Mouse (Mus musculus) erythroblast, adult 5-6 weeks (primary cell): ENCODE data around the gene Trim46. TPM values are rescaled to one million over a fixed set of nuclear protein-coding genes. Genes with fewer than 3 reads are reported as not detected.

Source experiments
- ATAC-seq: replicated peaks from 2 replicates; pipeline ENCODE4 v1.8.0; 2016; ENCODE audit warnings: moderate number of reproducible peaks, mild to moderate bottlenecking, moderate TSS enrichment, inconsistent platforms; ENCODE audit not compliant: poor library complexity, low FRiP score, severe bottlenecking
- total RNA-seq, 2 experiments: library from RNA; stranded (forward) in 1 of 2; stranded (reverse) in 1 of 2; fragments of 150-400 nt in 1 of 2; fragments of 200-764, 138-1000 nt in 1 of 2; gene quantifications; 2 replicates each; pipeline versions ENCODE4 v1.2.3 to v1.2.4; 2015 to 2017; ENCODE audit warnings: low replicate concordance in 2 of 2

Gene Trim46
- total RNA-seq, 2 experiments from 2014 or later, result not detected

DNA sequence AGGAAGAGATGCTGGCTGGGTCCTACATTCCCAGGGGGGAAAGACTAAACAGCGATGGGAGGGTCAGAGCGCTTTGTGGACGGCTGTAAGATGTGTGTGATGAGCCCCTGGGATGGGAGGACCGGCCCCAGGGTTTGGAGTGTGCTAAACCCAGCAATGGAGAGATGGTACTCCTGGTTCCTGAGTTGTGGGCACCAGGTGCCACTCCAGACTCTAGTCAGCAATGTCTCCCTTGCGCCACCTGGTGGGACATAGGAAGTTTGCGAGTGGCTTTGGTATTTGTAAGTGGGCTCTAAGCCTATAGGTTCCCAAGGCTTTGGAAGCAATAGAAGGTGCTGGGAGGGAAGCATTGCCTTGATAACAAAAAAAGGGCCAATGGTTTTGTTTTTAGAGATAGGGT lies 30.3 kb downstream of the Trim46 start:
- ATAC-seq, result peak; percentile 69

DNA sequence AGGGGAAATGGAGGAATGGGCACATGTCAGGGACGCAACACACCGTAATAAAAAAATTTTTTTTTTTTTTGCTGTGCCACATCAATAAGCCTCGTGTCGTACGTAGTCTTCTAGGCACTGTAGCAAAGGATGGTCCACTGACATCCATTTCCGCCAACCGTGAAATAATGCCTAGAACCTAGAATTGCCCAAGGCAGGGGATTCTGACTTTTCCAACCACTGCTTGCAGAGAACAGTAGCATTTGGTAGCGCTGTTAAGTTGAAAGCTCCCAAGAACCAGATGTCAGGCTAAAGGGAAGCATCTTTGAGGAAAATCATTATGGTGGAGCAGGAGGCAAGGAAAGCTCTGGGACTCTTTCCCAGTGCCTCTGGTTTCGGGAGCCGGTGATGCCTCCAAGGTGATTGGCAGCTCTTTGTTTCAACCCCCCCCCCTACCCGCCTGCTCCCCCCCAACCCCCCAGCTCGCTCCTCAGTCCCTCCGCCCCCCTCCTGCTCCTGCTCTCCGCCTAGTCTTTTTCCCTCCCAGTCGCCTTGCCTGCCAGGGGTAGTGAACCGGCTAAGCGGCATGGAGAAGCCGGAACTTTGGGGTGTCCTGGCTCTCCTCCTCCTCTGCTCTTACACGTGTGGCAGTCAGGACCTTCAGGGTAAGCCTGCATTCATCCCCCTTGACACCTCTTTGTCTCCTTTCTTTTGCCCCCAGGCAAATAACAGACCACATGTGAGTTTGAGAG lies 31.3 kb downstream of the Trim46 start, which contains the start of gene Thbs3:
Gene Thbs3, plus strand, starts transcription at position 500 of the 731 bp plus-strand sequence.
- ATAC-seq, result no peak

DNA sequence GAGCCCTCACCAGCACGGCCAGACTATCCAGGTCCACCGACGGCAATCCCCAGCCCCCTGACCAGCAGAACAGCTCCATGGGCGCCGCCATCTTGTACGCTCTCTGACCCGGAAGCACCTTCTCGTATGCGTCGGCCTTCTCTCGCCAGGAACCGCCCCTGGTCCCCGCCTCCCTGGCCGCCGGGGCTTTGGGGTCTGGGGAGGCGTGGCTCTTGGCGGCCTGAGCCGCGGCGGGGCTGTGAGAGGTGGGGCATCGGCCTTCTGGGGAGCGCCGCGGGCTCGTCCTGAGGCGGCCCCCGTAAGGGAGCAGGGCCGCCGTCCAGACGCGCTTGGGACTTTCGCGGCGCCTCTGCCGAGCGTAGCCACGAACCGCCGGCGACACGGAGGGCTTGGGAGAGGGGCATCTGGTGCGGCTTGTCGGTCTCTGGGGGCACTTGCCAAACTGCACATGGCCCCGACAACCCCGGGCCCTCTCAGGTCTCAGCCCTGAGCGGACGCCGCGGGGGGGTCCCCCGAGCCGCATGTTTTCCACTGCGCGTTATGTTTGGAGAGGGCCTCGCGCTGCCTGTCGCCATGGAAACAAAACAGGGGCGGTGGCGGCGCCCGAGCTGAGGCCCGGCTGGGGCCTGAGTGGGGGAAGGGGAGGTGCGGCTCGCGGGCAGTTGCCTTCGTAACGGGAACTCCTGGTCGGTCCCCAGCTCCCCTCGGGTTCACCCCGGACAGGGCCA lies 32.1 kb downstream of the Trim46 start:
- ATAC-seq, result peak; percentile 90

DNA sequence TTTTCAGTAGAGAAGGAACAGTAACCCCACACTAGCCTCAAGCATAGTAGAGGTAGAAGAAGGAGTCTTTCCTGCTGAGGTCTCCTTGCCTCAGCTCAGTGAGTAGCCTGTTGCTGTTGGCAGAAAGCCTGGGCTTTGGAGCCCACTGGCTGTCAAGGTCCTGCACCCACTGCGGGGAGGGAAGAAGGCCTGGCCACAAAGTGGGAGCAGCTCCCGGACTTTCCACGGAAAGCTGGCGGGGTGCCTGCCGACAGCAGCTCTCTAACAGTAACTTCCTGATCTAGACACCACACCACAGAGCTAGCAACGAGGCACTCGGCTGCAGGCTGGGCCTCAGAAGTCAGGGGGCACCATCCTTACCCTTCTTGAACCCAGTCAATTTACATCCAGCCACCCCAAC lies 35.4 kb downstream of the Trim46 start:
- ATAC-seq, result no peak

DNA sequence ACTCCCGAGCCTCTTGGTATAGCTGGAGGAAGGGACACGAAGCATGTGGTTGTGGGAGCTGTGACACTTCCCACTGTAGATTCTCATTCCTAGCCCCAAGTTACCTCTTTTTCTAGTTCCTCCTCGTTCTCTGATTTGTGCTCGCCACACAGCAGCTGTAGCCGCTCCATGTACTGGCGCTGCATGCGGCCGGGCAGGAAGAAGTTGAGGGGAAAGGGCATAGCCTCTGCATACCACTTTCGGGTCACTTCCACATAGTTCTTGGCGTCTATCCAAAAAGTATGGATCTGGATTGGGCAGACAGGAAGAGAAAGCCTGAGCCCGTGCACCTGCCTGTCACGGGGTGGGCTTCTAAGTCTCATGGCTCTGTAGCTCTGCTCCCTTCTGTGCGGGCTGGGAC lies 35.9 kb downstream of the Trim46 start:
- ATAC-seq, result no peak

DNA sequence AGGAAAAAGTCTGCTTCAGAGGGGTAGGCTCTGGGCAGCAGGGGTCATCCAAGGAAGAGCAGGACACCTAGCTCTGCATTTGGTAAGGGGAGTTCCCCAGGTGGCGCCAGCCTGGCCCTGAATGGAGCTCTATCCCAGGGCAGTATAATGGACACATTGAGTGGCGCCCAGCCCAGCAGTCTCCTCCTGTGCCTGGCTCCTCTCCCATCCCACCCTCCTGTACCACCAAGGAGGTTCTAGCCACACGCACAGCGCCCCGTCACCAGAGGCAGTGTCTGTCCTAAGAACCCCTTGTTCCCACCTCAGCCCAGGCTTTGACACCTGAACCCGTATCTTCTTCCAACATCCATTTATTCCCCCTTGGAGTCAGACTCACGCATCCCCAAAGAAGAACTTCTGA lies 36.4 kb downstream of the Trim46 start:
- no peak for ATAC-seq

DNA sequence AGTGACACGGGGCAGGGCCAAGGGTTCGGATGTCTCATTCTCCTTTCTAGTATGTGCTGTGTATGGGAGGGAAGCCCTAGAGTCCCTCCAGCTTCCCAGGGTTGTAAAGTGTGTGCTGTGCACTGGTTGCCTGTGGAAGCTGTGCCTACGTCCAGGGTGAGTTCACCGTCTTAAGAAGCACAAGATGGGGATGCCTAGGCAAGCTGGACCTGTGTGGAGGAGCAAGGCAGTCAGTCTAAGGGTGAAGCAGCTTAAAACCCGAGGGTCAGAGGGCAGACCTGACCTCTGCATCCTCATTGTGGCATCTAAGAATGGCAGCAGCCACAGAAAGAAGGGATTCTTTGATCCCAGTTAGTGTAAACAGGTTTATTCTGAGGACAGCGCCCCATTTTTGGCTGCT lies 37.4 kb downstream of the Trim46 start:
- no peak for ATAC-seq

DNA sequence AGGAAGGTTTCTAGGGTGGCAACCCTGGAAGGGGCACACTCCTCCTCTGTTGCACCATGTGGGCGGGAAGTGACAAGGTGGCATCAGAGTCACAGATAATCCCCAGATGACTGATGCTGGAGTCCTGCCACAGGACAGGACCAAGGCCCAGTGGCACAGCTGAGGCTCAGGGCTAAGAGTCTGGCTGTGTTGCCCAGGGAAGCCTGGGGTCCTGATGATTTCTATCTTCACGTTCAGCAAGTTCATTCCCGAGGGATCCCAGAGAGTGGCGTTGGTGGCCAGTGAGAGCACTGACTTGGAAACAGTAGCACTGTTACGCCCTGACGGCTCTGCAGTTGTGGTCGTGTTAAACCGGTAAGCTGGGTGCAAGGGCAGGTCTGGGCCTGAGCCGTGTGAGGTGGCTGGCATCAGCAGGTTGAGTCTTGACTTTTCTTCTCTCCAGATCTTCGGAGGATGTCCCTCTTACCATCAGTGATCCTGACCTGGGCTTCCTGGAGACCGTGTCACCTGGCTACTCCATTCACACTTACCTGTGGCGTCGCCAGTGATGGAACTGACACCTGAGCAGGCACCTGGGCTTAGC lies 37.9 kb downstream of the Trim46 start:
- no peak for ATAC-seq

DNA sequence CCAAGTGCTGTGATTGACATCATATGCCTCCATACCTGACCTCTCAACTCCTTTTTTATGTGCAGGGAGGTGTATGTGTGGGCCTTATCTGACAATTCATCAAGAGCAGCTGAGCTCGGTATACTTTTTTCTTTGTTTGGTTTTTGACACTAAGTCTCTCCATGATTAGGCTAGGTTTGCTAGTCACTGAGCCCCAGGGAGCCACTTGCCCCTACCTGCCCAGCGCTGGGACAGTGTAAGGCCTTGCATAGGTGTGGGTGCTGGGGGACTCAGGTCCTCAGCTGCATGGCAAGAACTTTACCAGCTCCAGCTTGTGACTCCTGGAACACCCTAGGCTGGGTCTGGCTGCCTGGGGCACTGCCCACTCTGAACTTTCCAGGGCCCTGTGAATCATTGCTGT lies 39.4 kb downstream of the Trim46 start:
- no peak for ATAC-seq

DNA sequence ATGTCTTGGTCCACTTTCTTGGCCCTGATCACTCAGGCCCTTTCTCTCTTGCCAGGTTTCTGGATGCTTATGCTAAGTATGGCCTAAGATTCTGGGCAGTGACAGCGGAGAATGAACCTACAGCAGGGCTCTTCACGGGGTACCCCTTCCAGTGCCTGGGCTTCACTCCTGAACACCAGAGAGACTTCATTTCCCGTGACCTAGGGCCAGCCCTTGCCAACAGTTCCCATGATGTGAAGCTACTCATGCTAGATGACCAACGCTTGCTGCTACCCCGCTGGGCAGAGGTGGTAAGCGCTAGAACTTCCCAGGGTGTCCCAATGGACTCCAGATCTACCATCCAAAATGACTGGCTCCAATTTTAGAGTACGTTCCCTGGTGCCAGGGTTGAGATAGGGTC lies 40.0 kb downstream of the Trim46 start:
- ATAC-seq, result no peak

DNA sequence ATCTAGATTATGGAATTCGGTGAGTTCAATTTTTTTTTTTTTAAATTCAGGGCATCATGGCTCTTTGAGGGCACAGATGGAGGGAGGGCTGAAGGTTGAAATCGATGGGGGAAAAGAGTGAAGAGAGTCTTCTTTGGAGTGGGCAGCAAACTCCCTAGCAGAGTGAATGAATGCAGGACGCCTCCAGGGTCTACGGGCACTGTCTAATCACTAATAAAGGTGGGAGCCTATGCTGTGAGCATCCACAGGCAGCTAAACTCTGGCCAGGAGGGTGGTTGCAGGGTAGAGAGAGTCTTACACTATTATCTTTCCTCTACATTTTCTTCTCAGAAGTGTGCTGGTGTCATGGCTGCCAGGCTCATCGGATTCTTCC lies 43.0 kb downstream of the Trim46 start:
- peak; percentile 24; the same call in 1 of the 2 replicates for ATAC-seq

DNA sequence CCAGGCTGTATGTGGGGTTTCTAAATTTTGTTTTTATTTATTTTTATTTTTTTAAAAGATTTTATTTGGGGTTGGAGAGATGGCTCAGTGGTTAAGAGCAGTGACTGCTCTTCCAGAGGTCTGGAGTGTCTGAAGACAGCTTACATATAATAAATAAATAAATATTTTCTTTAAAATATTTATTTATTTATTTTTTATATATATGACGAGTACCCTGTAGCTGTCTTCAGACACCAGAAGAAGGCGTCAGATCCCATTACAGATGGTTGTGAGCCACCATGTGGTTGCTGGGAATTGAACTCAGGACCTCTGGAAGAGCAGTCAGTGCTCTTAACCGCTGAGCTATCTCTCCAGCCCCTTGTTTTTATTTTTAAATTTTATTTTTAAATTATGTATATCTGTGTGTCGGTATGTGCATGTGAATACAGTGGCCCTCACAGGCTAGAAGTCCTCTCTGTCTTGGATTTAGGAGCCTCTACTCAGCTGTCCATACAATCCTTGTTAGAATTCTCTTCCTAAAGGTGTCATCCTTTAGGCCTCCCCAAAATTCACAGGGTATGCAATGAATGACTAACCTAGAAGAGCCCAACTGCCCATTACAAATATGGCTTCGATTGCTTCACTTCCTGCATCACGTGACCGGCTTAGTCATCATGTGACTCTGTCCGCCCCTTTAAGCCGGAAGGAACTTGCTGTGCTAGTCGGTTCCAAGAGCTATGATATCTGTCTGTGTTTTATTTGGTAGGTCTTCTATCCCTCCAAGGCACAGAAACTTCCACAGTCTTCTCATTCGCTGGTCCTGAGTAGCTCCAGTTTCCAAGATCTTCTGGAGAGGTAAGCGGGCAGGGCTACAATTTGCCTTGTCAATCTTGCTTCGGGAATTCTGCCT lies 43.6 kb downstream of the Trim46 start, which contains the start of gene Gba:
Gene Gba, plus strand, starts transcription at position 676 of the 889 bp plus-strand sequence.
- ATAC-seq, result peak; percentile 89

DNA sequence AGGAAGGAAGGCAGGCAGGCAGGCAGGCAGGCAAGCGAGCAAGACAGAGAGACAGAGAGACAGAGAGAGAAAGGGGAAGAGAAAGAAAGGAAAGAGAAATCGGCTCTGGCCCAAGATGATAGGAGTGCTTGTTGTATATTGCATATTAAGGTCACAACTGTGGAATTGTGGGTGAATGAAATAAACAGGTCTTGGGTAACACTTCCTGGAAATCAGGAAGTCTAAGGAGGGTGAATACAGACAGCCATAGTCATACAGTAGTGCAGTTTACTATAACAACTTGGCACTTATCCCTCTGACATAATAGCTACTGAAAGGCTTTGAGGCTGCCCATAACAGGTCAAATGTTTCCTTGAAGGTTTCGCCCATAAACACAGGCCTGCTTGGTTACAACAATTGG lies 46.3 kb downstream of the Trim46 start:
- no peak for ATAC-seq

DNA sequence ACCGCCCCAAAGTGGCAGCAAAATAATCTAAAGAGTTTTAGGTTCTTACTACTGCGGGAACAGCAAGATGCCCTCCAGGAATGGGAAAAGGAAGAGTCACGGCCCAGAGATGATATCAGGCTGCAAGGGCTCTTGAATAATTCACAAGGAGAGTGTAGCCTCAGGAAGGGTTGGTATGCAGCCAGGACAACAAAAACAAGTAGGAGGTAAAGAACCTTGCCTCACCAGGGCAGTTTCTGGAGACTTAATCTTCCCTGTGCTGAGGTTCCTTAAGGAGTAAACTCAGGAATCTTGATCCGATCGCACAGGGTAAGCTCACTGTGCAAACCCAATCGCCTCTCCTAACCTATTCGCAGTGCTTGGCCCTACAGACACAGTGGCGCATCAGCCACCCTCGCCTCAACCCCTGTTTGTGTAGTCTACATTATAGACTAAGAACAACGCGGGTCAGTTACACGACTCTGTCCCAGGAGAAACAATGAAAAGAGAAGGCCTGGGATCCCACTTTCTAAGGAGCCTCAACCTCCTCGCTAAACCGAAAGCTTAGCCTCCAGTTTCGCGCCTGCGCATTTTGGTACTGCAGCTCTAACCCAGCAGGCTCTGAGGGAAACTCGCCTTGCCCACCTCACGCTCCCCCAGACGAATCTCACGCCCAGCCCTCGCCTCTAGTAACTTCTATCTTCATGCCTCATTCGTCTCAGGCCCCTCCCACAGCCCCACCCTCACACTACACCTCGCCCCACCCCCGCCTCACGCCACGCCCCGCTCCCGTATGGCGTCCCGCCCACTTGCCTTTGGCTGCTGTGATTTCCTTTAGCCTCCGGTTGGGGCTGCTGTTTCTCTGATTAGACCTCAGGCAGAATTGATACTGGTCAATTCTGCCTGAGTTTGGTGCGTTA lies 49.9 kb downstream of the Trim46 start:
- ATAC-seq, result peak; percentile 95

DNA sequence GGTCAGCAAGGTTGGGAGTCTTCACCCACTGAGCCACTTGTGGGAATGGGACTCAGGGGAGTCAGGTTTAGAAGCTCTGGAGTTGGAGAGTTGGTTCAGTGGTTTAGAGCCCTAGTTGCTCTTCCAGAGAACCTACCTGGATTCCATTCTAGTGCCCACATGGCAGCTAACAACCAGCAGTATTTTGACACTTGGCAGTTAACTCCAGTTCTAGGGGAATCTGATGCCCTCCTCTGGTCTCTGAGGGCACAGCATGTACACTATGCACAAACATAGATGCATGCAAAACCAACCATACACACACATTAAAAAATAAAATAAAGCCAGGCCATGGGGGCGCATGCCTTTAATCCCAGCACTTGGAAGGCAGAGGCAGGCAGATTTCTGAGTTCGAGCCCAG lies 52.3 kb downstream of the Trim46 start:
- no peak for ATAC-seq

DNA sequence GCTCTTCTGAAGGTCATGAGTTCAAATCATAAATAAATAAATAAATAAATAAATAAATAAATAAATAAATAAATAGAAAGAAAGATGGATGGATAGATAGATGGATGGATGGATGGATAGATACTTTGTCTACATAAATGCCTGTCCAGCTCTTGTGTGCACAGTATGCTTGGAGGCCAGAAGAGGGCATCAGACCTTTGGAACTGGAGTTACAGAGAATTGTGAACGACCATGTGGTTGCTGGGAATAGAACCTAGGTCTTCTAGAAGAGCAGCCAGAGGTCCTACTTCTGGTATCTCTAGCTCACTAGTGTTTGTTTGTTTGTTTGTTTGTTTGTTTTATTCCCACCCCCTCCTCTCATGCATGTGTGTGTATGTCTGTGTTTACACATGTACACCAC lies 52.8 kb downstream of the Trim46 start:
- no peak for ATAC-seq

DNA sequence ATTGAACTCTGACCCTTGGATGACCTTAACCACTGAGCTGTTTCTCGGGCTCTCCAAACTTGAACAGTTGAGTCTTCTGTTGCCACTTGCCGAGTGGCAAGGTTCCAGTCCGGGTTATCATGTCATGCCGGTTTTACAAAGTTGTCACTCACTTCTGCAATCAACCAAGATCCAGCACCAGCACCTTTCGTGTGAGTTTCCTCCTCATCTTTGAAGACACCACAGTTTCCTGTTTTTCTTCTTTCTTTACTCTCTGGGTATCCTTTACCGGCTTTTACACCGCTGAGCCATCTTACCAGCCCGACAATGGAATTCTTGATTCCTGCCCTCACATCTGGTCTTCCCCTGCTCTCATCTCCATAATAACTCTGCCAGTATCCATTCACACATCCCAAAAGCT lies 55.7 kb downstream of the Trim46 start:
- no peak for ATAC-seq

DNA sequence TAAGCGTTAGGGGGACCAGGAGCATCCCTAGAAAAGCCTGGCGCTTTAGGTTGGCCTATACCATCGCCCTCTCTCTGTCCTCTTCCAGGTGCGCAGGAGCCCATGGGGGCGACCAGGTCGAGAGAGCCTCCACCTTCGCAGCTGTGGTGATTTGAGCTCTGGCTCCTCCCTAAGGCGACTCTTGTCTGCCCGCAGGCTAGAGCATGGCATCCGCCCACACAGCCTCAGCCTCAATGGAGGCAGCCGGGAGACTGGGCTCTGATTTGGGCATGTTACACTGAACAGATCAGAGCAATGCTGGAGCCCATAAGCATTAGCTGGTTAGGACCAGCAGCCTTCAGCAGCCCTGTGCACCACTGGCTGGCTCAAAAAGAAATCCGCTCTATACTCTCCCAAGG lies 57.6 kb downstream of the Trim46 start:
- ATAC-seq, result no peak
